Mouse (Mus musculus) layer of hippocampus, adult 8-10 months (tissue): ENCODE measurements around the gene Tcp11l1. TPM values are rescaled to one million over a fixed set of nuclear protein-coding genes. Genes with fewer than 3 reads are reported as not detected.

Source experiments
- total RNA-seq, 4 experiments: library from RNA; stranded (reverse); gene quantifications; 2 replicates each; pipeline ENCODE4 v1.2.4; 2022

The Tcp11l1 gene
- total RNA-seq, 4 experiments from 2014 or later: 39.0 to 53.4 (median 42.7) TPM

Other genes with a start within 250 kb of the Tcp11l1 start
- 10 to 100 TPM; 70.7 to 78.3 (median 74.8) TPM for gene Hipk3, start 217.7 kb downstream of the Tcp11l1 start, total RNA-seq
- 10 to 100 TPM; 37.5 to 48.0 (median 44.4) TPM for gene Cstf3, start 121.6 kb downstream of the Tcp11l1 start, total RNA-seq
- not detected for gene Pin1rt1, start 4.2 kb upstream of the Tcp11l1 start, total RNA-seq
- 1 to 10 TPM; 2.6 to 3.6 (median 3.2) TPM for gene Depdc7, start 30.7 kb upstream of the Tcp11l1 start, total RNA-seq
- 10 to 100 TPM; 10.3 to 12.0 (median 11.2) TPM for gene Qser1, start 104.6 kb upstream of the Tcp11l1 start, total RNA-seq
- 1 to 10 TPM in 2 of 4 experiments, under 1 TPM in 2; 0.85 to 2.0 (median 1.2) TPM for gene Prrg4, start 137.7 kb upstream of the Tcp11l1 start, total RNA-seq
- gene Ccdc73, start 155.6 kb upstream of the Tcp11l1 start, total RNA-seq: 1 to 10 TPM in 1 of 4 experiments, not detected in 3; 1.4 TPM